Mouse (Mus musculus) left cerebral cortex, postnatal 10 days (tissue): Measurements from ENCODE around the gene Pfn1. TPM values are rescaled to one million over a fixed set of nuclear protein-coding genes. Genes with fewer than 3 reads are reported as not detected.
A peak's percentile ranks its signal among the peaks of the same experiment; 100 is the strongest.

ENCODE experiments used
- DNase-seq, 2 experiments: peaks; one replicate each; pipeline ENCODE4 v3.0.0; 2021 to 2022; ENCODE audit warnings: low spot score in 2 of 2, mixed read lengths in 1 of 2; ENCODE audit errors: extremely low spot score in 1 of 2
- intact Hi-C: fragments of 180-260 bp; cut with DNase I; formaldehyde crosslinking; loops from one replicate; pipeline ENCODE4 v1.15.1; 2025
- total RNA-seq, 2 experiments: library from RNA; stranded (reverse); gene quantifications; 2 replicates each; pipeline ENCODE4 v1.2.3; 2021

Pfn1 gene
- total RNA-seq, 2 experiments from 2014 or later, result 286 to 295 TPM

GRCm38 (mm10) chr11:70657991-70658390 is 3.5 kb upstream of the Pfn1 start:
- intact Hi-C loops, result no loop called here
- peak in 1 of 2 experiments; percentile 18 for DNase-seq

DNA sequence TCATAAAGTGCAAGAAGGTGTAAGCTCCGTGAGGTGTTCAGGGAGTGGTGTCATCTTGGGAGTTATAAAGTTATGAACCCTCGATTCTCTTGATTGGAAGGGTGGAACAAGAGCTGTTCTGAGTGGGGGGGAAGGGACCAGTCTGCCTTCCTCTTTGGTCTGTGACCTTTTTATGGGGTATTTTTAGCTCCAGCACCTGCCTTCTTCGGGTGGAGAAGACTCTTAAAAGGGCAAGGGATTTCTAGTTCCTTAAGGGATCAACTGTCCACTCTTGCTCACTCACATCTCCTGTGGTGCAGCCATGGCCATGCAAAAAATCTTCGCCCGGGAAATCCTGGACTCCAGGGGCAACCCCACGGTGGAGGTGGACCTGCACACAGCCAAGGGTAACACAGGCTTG is 3.1 kb upstream of the Pfn1 start:
- intact Hi-C loops, result no loop called here
- no peak for DNase-seq

DNA sequence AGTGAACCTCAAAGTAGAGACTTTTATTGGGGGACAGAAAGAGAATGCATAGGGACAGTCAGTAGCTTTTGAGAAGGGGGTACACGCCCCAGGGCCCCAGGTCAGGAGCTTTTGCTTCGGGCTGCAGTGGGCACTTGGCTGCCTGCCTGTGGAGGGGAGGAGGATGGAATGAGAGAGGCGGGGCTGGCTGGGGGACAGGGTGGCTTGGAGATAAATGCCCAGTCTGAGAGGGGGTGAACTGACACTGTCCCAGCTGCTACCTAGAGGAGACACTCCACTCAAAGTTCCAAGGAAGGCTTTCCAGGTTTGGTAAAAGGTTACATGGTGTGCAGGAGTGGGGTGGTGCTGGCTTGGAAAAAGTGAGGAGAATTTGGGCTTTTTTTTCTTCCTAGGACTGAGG is 2.5 kb upstream of the Pfn1 start, which contains the start of gene Eno3:
Gene Eno3 (plus strand): TSS at position 239 of the 400 bp plus-strand sequence.
- DNase-seq, result peak in 1 of 2 experiments; percentile 65
- intact Hi-C loops, result no loop called here

DNA sequence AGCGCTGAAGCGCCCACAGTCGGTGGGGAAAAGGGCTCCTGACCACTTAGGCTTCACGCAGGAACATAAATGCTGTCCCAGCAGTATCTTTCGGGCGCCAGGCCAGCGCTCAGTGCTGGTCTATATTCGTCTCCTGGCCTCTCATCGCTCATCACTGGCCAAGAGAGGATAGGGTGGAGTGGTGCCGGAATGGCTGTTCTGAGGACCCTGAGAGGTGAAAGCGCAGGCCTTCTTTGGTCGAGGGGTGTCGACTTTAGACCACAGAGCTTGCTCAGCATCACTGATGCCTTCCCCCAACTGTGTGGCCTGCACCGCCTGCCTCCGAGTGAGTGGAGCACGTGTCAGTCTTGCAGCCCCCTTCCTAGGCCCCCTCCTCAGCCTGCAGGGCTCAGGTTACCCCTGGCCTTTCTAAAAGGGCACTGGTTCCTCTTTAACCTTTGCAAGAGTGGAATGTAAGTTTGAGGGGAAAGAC is 2.0 kb upstream of the Pfn1 start:
- DNase-seq, result peak in 1 of 2 experiments; percentile 64

DNA sequence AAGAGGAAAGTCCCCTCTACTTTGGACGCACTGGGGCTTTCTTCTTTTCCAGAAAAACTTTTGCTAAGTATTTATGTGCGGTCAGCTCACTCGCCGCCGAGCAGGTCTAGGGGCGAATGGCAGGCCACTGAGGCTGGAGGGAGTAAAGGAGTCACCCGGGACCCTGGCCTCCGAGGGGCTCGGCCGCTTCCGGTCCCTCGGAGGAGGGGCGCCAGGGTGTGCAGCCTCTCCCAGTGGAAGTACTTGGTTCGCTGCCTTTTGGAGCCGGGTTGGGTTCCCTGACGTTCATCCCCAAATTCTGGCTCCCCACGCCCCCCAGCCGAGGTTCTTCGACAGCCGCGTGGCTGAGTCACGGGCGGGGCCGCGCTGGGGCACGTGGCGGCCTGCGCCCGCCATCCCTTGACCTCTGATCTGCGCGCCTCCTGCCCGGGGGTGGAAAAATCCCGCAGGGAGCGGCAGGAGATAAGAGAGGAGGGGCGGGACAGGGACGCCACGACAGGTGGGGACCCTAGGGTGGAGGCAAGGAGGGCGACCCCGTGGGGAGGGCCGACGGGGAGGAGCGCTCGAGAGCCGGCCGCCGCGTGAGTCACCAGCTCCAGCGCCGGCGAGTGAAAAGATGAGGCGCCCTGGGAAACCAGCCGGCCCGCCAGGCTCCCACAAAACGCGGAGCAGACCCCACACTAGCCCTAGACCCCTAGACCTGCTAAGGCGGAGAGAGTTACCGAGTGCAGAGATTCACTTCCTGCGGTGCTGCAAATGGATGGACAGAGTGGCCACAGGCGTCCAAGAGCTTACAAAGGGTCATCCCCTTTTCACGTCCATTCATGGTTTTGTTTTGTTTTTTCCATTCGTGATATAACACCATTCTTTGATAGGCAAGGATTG is 1.4 kb upstream of the Pfn1 start:
- intact Hi-C loops, result no loop called here
- DNase-seq, result peak in 1 of 2 experiments; percentile 76

More for the DNA sequence above, 2.0 kb upstream of the Pfn1 start:
- intact Hi-C loops, result no loop called here

GRCm38 (mm10) chr11:70654923-70655570 is 603 bp upstream of the Pfn1 start:
- intact Hi-C loops, result no loop called here
- peak; percentile 56 to 91 for DNase-seq

DNA sequence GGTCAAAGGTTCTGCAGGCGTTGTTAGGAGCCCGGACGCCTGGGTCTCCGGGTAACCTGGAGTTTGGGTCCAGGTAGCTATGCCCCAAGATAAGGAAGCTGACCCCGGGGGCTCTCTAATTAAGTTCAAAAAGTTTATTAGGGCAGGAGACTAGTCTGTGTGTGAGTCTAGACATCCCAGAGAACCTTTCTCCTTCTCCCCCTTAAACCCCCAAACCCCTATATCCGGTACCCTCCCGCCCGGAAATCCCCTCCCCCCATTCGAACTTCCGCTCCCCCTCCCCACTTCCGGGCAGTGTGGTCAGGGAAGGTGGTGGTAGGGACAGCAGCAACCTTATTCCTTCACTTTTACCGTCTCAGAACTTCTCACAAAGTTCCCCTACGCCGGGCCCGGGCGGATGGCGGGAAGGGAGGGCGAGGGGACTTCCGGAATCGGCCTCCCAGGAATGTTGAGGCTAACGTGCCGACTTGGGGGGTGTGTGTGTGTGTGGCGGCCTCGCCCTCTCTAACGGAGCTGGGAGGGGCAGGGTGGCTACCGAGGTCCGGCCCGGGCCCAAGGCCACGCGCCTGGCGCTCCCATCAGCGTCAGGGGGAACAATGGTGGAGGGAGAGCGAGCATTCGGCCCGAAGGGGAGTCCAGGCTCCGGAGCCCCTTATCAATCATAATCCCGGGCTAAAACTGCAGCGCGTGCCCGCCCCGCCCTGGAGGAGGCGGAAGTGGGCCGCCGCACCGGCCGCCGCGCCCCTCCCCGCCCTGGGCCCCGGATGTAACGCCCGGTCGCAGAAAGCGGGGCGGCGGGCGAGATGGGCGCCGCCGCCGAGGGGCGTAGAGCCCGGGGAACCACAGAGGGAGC is 873 bp downstream of the Pfn1 start:
- intact Hi-C loops, result no loop called here
- peak in 1 of 2 experiments; percentile 83 for DNase-seq

DNA sequence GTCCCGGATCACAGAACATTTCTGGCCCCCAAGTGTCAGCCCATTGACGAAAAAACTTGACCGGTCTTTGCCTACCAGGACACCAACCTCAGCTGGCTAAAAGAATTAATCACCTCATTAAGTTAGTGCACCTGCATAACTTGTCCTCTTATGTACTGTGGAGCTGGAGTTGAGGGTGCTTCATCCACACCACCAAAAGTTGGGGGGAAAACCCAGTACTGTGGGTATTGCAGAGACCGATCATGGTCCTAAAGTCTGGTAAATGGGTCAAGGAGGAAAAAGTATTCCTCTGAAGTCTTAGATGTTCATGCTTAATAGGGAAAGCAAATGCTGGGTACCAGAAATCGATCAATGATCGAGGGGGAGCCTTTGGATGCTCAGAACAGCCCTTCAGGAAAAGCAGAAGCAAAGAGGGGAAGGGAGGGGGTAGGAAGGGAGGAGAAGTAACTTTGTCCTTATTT is 1.5 kb downstream of the Pfn1 start:
- intact Hi-C loops, result no loop called here
- DNase-seq, result no peak

- no peak for DNase-seq
- intact Hi-C loops, result no loop called here
Observed at GRCm38 (mm10) chr11:70652029-70652883, 2.2 kb downstream of the Pfn1 start.

DNA sequence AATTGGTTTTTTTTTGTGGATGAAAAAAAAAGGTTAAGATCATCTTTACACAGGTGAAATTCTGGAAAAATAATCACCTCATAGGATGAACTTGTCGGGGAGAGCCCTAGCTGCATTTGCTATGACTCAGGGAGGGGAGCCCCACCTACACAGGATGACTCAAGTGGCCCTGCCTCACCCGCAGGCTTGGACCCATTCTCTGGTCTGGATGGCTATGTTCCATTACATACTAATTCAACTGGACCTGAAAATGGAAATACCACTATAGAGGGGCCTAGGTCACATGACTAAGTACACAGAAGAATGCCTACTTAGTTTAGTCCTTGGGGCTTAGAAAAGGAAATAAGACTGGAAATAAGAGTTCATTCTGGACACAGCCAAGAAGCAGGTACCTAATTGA is 3.1 kb downstream of the Pfn1 start:
- no peak for DNase-seq
- intact Hi-C loops, result no loop called here

DNA sequence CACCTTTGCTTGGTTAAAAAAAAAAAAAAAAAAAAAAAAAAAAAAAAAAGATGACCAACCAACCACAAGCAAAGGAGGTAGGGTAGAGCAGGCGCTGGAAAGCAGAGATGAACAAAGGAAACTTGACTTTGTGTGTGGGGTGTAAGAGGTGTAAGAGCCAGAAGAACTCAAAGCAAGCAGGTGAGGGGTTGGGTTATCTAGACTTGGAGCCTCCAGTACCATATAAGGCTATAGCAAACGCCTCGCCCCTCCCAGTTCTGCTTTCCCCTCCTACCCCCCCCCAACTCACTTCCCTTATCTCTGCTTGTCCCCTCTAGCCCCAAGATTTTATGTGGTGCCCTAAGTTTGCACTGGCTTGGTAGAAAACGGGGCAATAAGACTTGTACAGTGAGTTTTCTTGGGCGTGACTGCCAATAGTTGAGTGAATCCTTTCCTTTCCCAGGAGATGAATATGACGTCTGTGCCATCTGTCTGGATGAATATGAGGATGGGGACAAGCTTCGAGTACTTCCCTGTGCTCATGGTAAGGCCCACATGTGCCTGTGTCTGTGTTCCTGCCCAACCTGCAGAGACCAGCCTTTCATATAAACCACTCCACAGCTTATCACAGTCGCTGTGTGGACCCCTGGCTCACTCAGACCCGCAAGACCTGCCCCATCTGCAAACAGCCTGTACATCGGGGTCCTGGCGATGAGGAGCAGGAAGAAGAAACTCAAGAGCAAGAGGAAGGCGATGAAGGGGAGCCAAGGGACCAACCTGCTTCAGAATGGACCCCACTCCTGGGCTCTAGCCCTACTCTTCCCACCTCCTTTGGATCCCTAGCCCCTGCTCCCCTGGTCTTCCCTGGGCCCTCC is 3.9 kb downstream of the Pfn1 start:
- intact Hi-C loops, result no loop called here
- no peak for DNase-seq

DNA sequence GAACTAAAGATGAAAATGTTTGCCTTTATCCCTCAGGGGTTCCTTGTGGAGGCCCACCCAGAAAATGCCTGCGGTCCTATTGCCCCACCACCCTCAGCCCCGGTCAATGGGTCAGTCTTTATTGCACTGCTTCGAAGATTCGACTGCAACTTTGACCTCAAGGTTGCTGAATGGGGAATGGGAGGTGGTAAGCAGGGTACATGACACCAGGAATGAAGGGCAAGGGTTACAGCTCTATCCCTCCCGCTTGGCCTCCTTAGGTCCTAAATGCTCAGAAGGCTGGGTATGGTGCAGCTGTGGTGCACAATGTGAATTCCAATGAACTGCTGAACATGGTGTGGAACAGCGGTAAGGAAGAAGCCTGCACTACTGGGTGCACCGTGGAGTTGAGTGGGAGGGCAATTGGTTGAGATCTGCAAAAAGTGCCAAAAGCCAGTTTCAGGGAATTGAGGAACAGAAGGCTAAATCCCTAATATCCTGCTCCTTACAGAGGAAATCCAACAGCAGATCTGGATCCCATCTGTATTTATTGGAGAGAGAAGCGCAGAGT is 5.2 kb downstream of the Pfn1 start:
- intact Hi-C loops, result no loop called here
- DNase-seq, result no peak

GRCm38 (mm10) chr11:70648512-70648911 is 5.9 kb downstream of the Pfn1 start:
- no peak for DNase-seq
- intact Hi-C loops, result no loop called here

DNA sequence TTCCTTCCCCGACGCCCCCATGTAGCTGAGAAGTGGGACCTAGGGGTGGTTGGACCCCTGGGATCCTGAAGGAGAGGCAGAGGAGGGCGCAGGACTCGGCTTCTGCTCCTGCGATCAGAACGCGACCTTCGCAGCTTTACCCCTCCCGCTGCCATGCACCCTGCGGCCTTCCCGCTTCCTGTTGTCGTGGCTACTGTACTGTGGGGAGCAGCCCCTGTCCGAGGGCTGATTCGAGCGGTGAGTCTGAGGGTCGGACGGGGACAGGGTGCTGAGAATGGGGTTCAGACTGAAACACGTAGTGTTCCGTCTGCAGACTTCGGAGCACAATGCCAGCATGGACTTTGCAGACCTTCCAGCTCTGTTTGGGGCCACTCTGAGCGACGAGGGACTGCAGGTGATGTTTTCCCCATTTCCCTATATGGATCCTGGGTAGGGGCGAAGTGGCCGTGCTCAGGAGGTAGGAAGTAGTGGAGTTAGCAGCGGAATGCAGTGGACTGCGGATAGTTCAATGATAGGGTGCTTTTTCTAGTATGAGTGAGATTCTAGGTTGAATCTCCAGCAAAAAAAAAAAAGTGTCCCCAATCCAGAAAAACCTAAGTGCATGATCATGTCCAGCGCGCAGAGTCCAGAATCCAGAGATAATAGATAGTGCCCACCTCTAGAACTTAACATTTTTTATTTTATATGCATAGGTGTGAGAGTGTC is 6.6 kb downstream of the Pfn1 start:
- intact Hi-C loops, result no loop called here
- peak in 1 of 2 experiments; percentile 66 for DNase-seq

DNA sequence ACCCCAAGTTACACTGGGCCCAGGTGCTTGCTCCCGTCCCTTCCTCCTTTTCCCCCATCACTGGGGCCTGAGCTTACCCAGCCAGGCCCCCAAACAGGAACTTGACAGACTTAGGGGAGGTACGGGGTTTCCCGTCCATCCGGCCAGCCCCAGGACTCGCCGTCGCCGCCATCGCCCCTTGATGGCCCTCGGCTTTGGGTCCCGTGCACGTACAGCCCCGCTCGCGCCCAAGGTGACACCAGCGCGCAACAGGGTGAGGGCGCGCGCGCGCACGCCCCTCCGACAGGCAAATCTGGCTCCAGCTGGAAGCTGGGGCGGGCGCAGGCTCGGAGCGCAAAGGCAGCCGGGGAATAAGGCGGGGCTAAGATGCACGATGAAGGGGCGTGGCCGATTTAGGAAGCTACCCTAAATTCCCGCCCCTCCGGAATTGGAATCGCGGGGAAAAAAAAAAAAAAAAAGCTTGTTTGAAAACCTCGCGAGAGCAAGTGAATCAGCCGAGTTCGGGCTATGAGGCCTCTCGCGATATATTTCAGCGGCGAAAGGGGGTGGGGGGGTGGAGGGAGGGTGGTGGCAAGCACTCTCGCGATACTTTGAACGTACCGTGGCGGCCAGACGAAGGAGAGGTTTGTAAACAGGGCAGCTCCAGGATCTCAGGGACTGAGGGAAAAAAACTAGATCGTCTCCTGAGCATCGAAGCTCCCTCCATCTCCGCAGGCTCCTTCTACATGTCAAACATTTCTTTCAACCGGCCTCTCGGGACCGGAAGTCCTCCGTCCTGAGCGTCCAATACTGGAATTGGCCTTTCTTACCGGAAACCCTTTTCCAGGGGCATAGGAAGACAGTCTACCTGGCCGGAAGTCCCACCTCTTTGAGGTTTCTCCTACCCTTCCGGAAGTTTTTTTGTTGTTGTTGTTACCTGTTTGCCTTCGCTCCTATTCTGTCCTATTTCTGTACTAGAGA is 7.5 kb downstream of the Pfn1 start, which contains the start of the genes Rnf167 and Slc25a11:
Gene Rnf167 (plus strand): TSS at position 545 of the 960 bp plus-strand sequence.
Gene Slc25a11 (minus strand): TSS at position 789 of the 960 bp plus-strand sequence.
- peak; percentile 96 to 99 for DNase-seq
- intact Hi-C loops, result no loop called here
